Mouse (Mus musculus): ENCODE results near the gene Gm49369. TPM values are rescaled to one million over a fixed set of nuclear protein-coding genes. Genes with fewer than 3 reads are reported as not detected.
"Not testable (repeated sequence)": the region's sequence is repeated elsewhere in the genome, so short reads cannot be mapped to it uniquely, and the experiment has no call there.

Gm49369 gene
- polyA plus RNA-seq, 1 experiment from 2014 or later = not detected

GRCm38 (mm10) chr7:142408686-142409085 lies 26.2 kb upstream of the Gm49369 start:
- H3K9me3 ChIP-seq (replicated peaks) = no peaks in the 10 kb centered on the region
- no peak overlapping the region for H3K4me3 ChIP-seq
- no peak overlapping the region for H3K27ac ChIP-seq
- H3K9ac ChIP-seq = no peak overlapping the region
- WGBS = 92% methylated on average over 8 of the region's 8 CpGs
- H3K4me1 ChIP-seq = no peaks in the 10 kb centered on the region
- H3K4me2 ChIP-seq (replicated peaks) = no peak overlapping the region
- H3K36me3 ChIP-seq = no peaks in the 10 kb centered on the region
- no peaks in the 10 kb centered on the region for H3K27me3 ChIP-seq
- ATAC-seq (ENCODE audit: low FRiP score) = no peak

GRCm38 (mm10) chr7:142407935-142408334 lies 25.5 kb upstream of the Gm49369 start:
- no peaks in the 10 kb centered on the region for H3K36me3 ChIP-seq
- H3K4me2 ChIP-seq (replicated peaks) = no peak overlapping the region
- no peak for ATAC-seq (ENCODE audit: low FRiP score)
- WGBS = 66% methylated on average over 4 of the region's 4 CpGs
- H3K27ac ChIP-seq = no peak overlapping the region
- H3K9ac ChIP-seq = no peak overlapping the region
- H3K27me3 ChIP-seq = no peaks in the 10 kb centered on the region
- no peak overlapping the region for H3K4me3 ChIP-seq
- no peaks in the 10 kb centered on the region for H3K9me3 ChIP-seq (replicated peaks)
- no peaks in the 10 kb centered on the region for H3K4me1 ChIP-seq

- not testable (repeated sequence) for H3K9me3 ChIP-seq (replicated peaks); H3K36me3 ChIP-seq; H3K4me2 ChIP-seq (replicated peaks); ATAC-seq (ENCODE audit: low FRiP score); H3K9ac ChIP-seq; H3K4me3 ChIP-seq; H3K27ac ChIP-seq; H3K27me3 ChIP-seq; H3K4me1 ChIP-seq
- 84% methylated on average over 5 of the region's 5 CpGs for WGBS
These were observed 22.7 kb upstream of the Gm49369 start for GRCm38 (mm10) chr7:142405134-142405533.

GRCm38 (mm10) chr7:142403591-142403990 lies 21.1 kb upstream of the Gm49369 start:
- H3K27ac ChIP-seq = no peak overlapping the region
- H3K4me3 ChIP-seq = no peak overlapping the region
- no peak for ATAC-seq (ENCODE audit: low FRiP score)
- H3K4me2 ChIP-seq (replicated peaks) = no peak overlapping the region
- H3K9me3 ChIP-seq (replicated peaks) = no peaks in the 10 kb centered on the region
- H3K36me3 ChIP-seq = no peaks in the 10 kb centered on the region
- H3K4me1 ChIP-seq = no peaks in the 10 kb centered on the region
- H3K27me3 ChIP-seq = no peaks in the 10 kb centered on the region
- 92% methylated on average over 4 of the region's 4 CpGs for WGBS
- H3K9ac ChIP-seq = no peak overlapping the region

GRCm38 (mm10) chr7:142400750-142401142 lies 18.3 kb upstream of the Gm49369 start:
- Histone ChIP-seq H3K4me1 (no peaks in the 10 kb centered on the region), H3K9me3 (replicated peaks) (no peaks in the 10 kb centered on the region), H3K27ac (no peak overlapping the region), H3K36me3 (no peaks in the 10 kb centered on the region), H3K4me3 (no peak overlapping the region), H3K9ac (no peak overlapping the region), H3K4me2 (replicated peaks) (no peak overlapping the region), H3K27me3 (no peaks in the 10 kb centered on the region)
- WGBS = 62% methylated on average over 7 of the region's 7 CpGs
- no peak for ATAC-seq (ENCODE audit: low FRiP score)

GRCm38 (mm10) chr7:142400112-142400749 lies 17.8 kb upstream of the Gm49369 start:
- Histone ChIP-seq H3K4me1 (no peaks in the 10 kb centered on the region), H3K4me2 (replicated peaks) (no peak overlapping the region), H3K36me3 (no peaks in the 10 kb centered on the region), H3K4me3 (no peak overlapping the region), H3K9ac (no peak overlapping the region), H3K27me3 (no peaks in the 10 kb centered on the region), H3K9me3 (replicated peaks) (no peaks in the 10 kb centered on the region), H3K27ac (no peak overlapping the region)
- ATAC-seq (ENCODE audit: low FRiP score) = no peak
- 76% methylated on average over 7 of the region's 7 CpGs for WGBS

GRCm38 (mm10) chr7:142399250-142399649 lies 16.8 kb upstream of the Gm49369 start:
- ATAC-seq (ENCODE audit: low FRiP score) = no peak
- H3K9ac ChIP-seq = no peak overlapping the region
- WGBS = 63% methylated on average over 1 of the region's 1 CpGs

GRCm38 (mm10) chr7:142398052-142398451 lies 15.6 kb upstream of the Gm49369 start:
- ATAC-seq (ENCODE audit: low FRiP score) = no peak
- no peaks in the 10 kb centered on the region for H3K36me3 ChIP-seq
- WGBS = 65% methylated on average over 2 of the region's 2 CpGs
- no peak overlapping the region for H3K27ac ChIP-seq
- no peak overlapping the region for H3K4me3 ChIP-seq
- no peak overlapping the region for H3K9ac ChIP-seq
- no peak overlapping the region for H3K4me2 ChIP-seq (replicated peaks)
- no peaks in the 10 kb centered on the region for H3K27me3 ChIP-seq
- H3K9me3 ChIP-seq (replicated peaks) = no peaks in the 10 kb centered on the region
- no peaks in the 10 kb centered on the region for H3K4me1 ChIP-seq

More at GRCm38 (mm10) chr7:142399250-142399649, 16.8 kb upstream of the Gm49369 start:
- Histone ChIP-seq H3K4me1 (no peaks in the 10 kb centered on the region), H3K36me3 (no peaks in the 10 kb centered on the region), H3K9me3 (replicated peaks) (no peaks in the 10 kb centered on the region), H3K4me3 (no peak overlapping the region), H3K27ac (no peak overlapping the region), H3K4me2 (replicated peaks) (no peak overlapping the region), H3K27me3 (no peaks in the 10 kb centered on the region)

GRCm38 (mm10) chr7:142396611-142397010 lies 14.1 kb upstream of the Gm49369 start:
- Histone ChIP-seq H3K36me3 (no peaks in the 10 kb centered on the region), H3K9ac (no peak overlapping the region), H3K4me3 (no peak overlapping the region), H3K27me3 (no peaks in the 10 kb centered on the region), H3K9me3 (replicated peaks) (no peaks in the 10 kb centered on the region), H3K4me2 (replicated peaks) (no peak overlapping the region), H3K4me1 (no peaks in the 10 kb centered on the region), H3K27ac (no peak overlapping the region)
- WGBS = 91% methylated on average over 1 of the region's 1 CpGs
- ATAC-seq (ENCODE audit: low FRiP score) = no peak

GRCm38 (mm10) chr7:142395472-142395871 lies 13.0 kb upstream of the Gm49369 start:
- Histone ChIP-seq H3K4me1 (no peaks in the 10 kb centered on the region), H3K9me3 (replicated peaks) (no peaks in the 10 kb centered on the region), H3K27ac (no peak overlapping the region), H3K4me2 (replicated peaks) (no peak overlapping the region), H3K36me3 (no peaks in the 10 kb centered on the region), H3K9ac (no peak overlapping the region), H3K4me3 (no peak overlapping the region), H3K27me3 (0 out of 2 replicates have a peak, but pooled peaks cover 4% of the 10 kb centered on the region)
- 84% methylated on average over 4 of the region's 4 CpGs for WGBS
- no peak for ATAC-seq (ENCODE audit: low FRiP score)

GRCm38 (mm10) chr7:142394261-142395190 lies 12.1 kb upstream of the Gm49369 start:
- H3K9me3 ChIP-seq (replicated peaks) = no peaks in the 10 kb centered on the region
- H3K36me3 ChIP-seq = no peaks in the 10 kb centered on the region
- no peak overlapping the region for H3K4me2 ChIP-seq (replicated peaks)
- no peak overlapping the region for H3K9ac ChIP-seq
- no peak overlapping the region for H3K27ac ChIP-seq
- H3K4me3 ChIP-seq = no peak overlapping the region
- H3K4me1 ChIP-seq = no peaks in the 10 kb centered on the region
- 70% methylated on average over 6 of the region's 6 CpGs for WGBS
- 0 out of 2 replicates have a peak, but pooled peaks cover 6% of the 10 kb centered on the region for H3K27me3 ChIP-seq
- no peak for ATAC-seq (ENCODE audit: low FRiP score)

GRCm38 (mm10) chr7:142393191-142393590 lies 10.7 kb upstream of the Gm49369 start:
- 30% methylated on average over 4 of the region's 4 CpGs for WGBS
- H3K36me3 ChIP-seq = no peaks in the 10 kb centered on the region
- 0 out of 2 replicates have a peak, but pooled peaks cover 6% of the 10 kb centered on the region for H3K27me3 ChIP-seq
- H3K9me3 ChIP-seq (replicated peaks) = no peaks in the 10 kb centered on the region
- H3K4me1 ChIP-seq = no peaks in the 10 kb centered on the region
- H3K27ac ChIP-seq = no peak overlapping the region
- no peak overlapping the region for H3K9ac ChIP-seq
- no peak for ATAC-seq (ENCODE audit: low FRiP score)
- no peak overlapping the region for H3K4me2 ChIP-seq (replicated peaks)
- no peak overlapping the region for H3K4me3 ChIP-seq
